Mouse (Mus musculus): ENCODE measurements around the gene Tmem126a.

GRCm38 (mm10) chr7:90456149-90456844, 732 bp downstream of the Tmem126a start:
- TF ChIP-seq CTCF (IDR thresholded peaks at IDR 0.05; ENCODE audit: low read depth, low read length): no peak
- TF ChIP-seq POLR2A (IDR thresholded peaks at IDR 0.05; ENCODE audit: extremely low read depth, insufficient read depth, low read length): no peak
